Comparison of ENCODE assay signal across 8 mouse cellular contexts in the genomic region with DNA sequence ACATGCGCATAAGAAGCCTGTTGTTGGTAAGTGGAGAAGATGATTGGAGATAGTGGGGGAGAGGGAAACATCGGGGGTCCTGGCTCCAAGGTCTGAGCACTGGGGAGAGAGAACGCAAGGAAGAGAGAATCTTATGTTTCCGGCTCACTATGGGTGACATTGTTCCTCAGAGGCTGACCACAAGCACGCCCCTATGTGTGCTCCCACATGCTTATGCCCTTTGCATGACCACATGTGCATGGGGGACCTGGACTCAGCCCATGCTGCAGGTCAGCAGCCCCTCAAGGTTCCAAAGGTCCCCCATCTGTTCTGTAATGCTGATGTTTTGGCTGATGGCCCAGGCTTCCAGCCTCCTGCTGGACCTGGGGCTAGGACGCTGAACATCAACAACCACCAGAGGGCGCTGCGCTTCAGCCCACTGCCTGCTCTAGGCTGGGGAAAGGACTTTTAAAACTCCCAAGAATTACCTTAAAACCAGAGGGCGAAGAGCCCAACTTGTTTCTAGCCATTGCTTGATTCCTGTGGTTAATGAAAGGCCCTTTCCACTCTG.
DNase-seq lines count a peak whose midpoint lies in the region; ATAC-seq and TF ChIP-seq lines count a peak whose summit lies in the region.
"Had no signal": no experiment of that assay in that cellular context is flagged by ENCODE, and none has a peak within 500 bp of the region (broad histone marks: within the 10 kb centered on the region; RNA-seq: fewer than 3 reads in every experiment).

No protein-coding gene starts in this region.

- H3K9ac ChIP-seq in forebrain, embryonic 15.5 days (replicated peaks), result no peak overlapping the region
- H3K9ac ChIP-seq in hindbrain, embryonic 13.5 days, result no peak overlapping the region
- H3K9ac ChIP-seq: liver, embryonic 15.5 days had no signal

- H3K27ac ChIP-seq in forebrain, embryonic 15.5 days (replicated peaks), result no peak overlapping the region
- no peak overlapping the region for H3K27ac ChIP-seq in hindbrain, embryonic 13.5 days
- H3K27ac ChIP-seq in left cerebral cortex, adult 2 months, result no peak overlapping the region
- no peak overlapping the region for H3K27ac ChIP-seq in midbrain, embryonic 10.5 days (replicated peaks)
- H3K27ac ChIP-seq: liver, embryonic 15.5 days had no signal

- no peaks in the 10 kb centered on the region for H3K27me3 ChIP-seq in forebrain, embryonic 15.5 days
- H3K27me3 ChIP-seq in hindbrain, embryonic 13.5 days, result no peaks in the 10 kb centered on the region
- H3K27me3 ChIP-seq in midbrain, embryonic 10.5 days (ENCODE audit: low read depth, poor library complexity, severe bottlenecking), result no peaks in the 10 kb centered on the region
- H3K27me3 ChIP-seq: liver, embryonic 15.5 days had no signal

- peak; percentile 95 for TF ChIP-seq CTCF in left cerebral cortex, adult 2 months (IDR thresholded peaks at IDR 0.05)

- 50% methylated on average over 9 of the region's 9 CpGs for WGBS in forebrain, embryonic 15.5 days
- 53% methylated on average over 9 of the region's 9 CpGs for WGBS in hindbrain, embryonic 13.5 days
- 52% methylated on average over 9 of the region's 9 CpGs for WGBS in midbrain, embryonic 10.5 days

- intact Hi-C loops in left cerebral cortex, adult 2 months (cut with DNase I), result loop anchor here (1.0 to 5.0 kb wide), 3 partner anchors 48 to 1477 kb away; no protein-coding TSS in a partner anchor

- DNase-seq in R1 (ENCODE audit: low read depth, low spot score), result peak; percentile 62
- DNase-seq in c-Kit-positive CD71-positive TER-119-positive erythroid progenitor cells, embryonic 14.5 days (ENCODE audit: low spot score), result peak; percentile 14
- peak; percentile 71 to 82 for DNase-seq in left cerebral cortex, adult 2 months (ENCODE audit: extremely low spot score in 1 of 2, low spot score in 2 of 2)
- peak; percentile 70 for DNase-seq in midbrain, embryonic 10.5 days (ENCODE audit: low spot score)
- peak; percentile 47 for DNase-seq in skeletal muscle tissue, adult 2 months (ENCODE audit: low read depth, low spot score)

- H3K9me3 ChIP-seq in forebrain, embryonic 15.5 days, result no peaks in the 10 kb centered on the region
- H3K9me3 ChIP-seq in hindbrain, embryonic 13.5 days, result no peaks in the 10 kb centered on the region
- H3K9me3 ChIP-seq in midbrain, embryonic 10.5 days (replicated peaks), result no peaks in the 10 kb centered on the region
- H3K9me3 ChIP-seq: liver, embryonic 15.5 days had no signal

- H3K4me1 ChIP-seq in forebrain, embryonic 15.5 days, result 0 out of 2 replicates have a peak, but pooled peaks cover 4% of the 10 kb centered on the region
- H3K4me1 ChIP-seq in hindbrain, embryonic 13.5 days (replicated peaks), result 0 out of 2 replicates have a peak, but pooled peaks cover 3% of the 10 kb centered on the region
- H3K4me1 ChIP-seq in midbrain, embryonic 10.5 days, result peaks cover 4% of the 10 kb centered on the region; the same call in 1 of the 2 replicates
- H3K4me1 ChIP-seq: liver, embryonic 15.5 days had no signal

- H3K36me3 ChIP-seq in forebrain, embryonic 15.5 days, result no peaks in the 10 kb centered on the region
- no peaks in the 10 kb centered on the region for H3K36me3 ChIP-seq in hindbrain, embryonic 13.5 days
- no peaks in the 10 kb centered on the region for H3K36me3 ChIP-seq in midbrain, embryonic 10.5 days
- H3K36me3 ChIP-seq: liver, embryonic 15.5 days had no signal

- ATAC-seq in forebrain, embryonic 15.5 days (replicated peaks), result peak; percentile 76
- peak; percentile 78; the same call in 1 of the 2 replicates for ATAC-seq in hindbrain, embryonic 13.5 days (ENCODE audit: low FRiP score)

- H3K4me2 ChIP-seq in forebrain, embryonic 15.5 days (replicated peaks), result no peak overlapping the region
- no peak overlapping the region for H3K4me2 ChIP-seq in hindbrain, embryonic 13.5 days
- H3K4me2 ChIP-seq: liver, embryonic 15.5 days had no signal

- H3K4me3 ChIP-seq in forebrain, embryonic 15.5 days, result no peak overlapping the region
- no peak overlapping the region for H3K4me3 ChIP-seq in hindbrain, embryonic 13.5 days
- no peak overlapping the region for H3K4me3 ChIP-seq in left cerebral cortex, adult 2 months
- no peak overlapping the region for H3K4me3 ChIP-seq in midbrain, embryonic 10.5 days
- H3K4me3 ChIP-seq: liver, embryonic 15.5 days had no signal

Comparison
In these comparisons a context has a peak if more than half of its experiments do, and no peak if none do; other contexts are left out.
1. DNase-seq: peak in every context shown above with its lines; median percentile 76 in left cerebral cortex, adult 2 months; 70 in midbrain, embryonic 10.5 days; 62 in R1; 47 in skeletal muscle tissue, adult 2 months; 14 in c-Kit-positive CD71-positive TER-119-positive erythroid progenitor cells, embryonic 14.5 days.